Mouse (Mus musculus): ENCODE data around the gene Ppm1b.

DNA sequence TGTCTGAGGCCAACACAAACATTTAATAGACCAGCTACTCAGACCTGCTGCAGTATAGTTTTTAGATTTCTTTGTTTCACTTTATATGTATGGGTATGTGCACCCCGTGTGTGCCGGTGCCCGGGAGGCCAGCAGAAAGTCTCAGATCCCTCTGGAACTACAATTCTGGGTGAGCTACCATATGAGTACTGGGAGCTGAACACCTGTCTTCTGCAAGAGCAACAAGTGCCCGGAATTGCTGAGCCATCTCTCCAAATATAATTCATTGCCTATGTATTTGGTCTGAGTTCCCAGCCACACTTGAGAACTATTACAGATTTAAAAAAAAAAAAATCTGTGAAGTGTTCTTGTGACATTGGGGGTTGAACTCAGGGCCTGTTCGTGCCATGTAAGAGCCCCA is 19.7 kb upstream of the Ppm1b start:
- TF ChIP-seq CTCF (IDR thresholded peaks at IDR 0.05; ENCODE audit: low read depth) (no peak), EP300 (optimal IDR thresholded peaks at IDR 0.05) (no peak)
